Mouse (Mus musculus): ENCODE data around the gene Pnp. TPM values are rescaled to one million over a fixed set of nuclear protein-coding genes. Genes with fewer than 3 reads are reported as not detected.
A peak's percentile ranks its signal among the peaks of the same experiment; 100 is the strongest.

The Pnp gene
- polyA plus RNA-seq, 1 experiment = 25.1 TPM

- WGBS = under 1% methylated on average over 57 of the region's 57 CpGs
- DNase-seq = peak; percentile 95 to 97
Measured at GRCm38 (mm10) chr14:50924281-50925064, 6.4 kb upstream of the Pnp start, which contains the start of the genes Osgep and Apex1. TSS of gene Osgep (minus strand) at chr14:50924893. TSS of gene Apex1 (plus strand) at chr14:50924968.

GRCm38 (mm10) chr14:50925111-50925920 is 5.6 kb upstream of the Pnp start:
- WGBS = under 1% methylated on average over 38 of the region's 38 CpGs
- no peaks in the 10 kb centered on the region for H3K4me1 ChIP-seq (ENCODE audit: control insufficient read depth, insufficient read depth, low read length)
- H3K4me3 ChIP-seq (replicated peaks; ENCODE audit: insufficient read depth, low read depth, low read length) = peak overlapping the region; percentile 85
- DNase-seq = peak in 1 of 2 experiments; percentile 32
- TF ChIP-seq POLR2A (IDR thresholded peaks at IDR 0.05; ENCODE audit: borderline replicate concordance, insufficient read depth, low read length) (no peak), CTCF (IDR thresholded peaks at IDR 0.05; ENCODE audit: borderline replicate concordance, insufficient read depth, low read depth, low read length) (no peak)
- H3K27me3 ChIP-seq (ENCODE audit: control insufficient read depth, insufficient read depth, low read length) = no peaks in the 10 kb centered on the region
- no peak overlapping the region for H3K27ac ChIP-seq (ENCODE audit: insufficient read depth, low read length)

More at GRCm38 (mm10) chr14:50924281-50925064, 6.4 kb upstream of the Pnp start, which contains the start of the genes Osgep and Apex1:
- H3K4me3 ChIP-seq (replicated peaks; ENCODE audit: insufficient read depth, low read depth, low read length) = peak within 1 kb of the TSS; percentile 85
- H3K27ac ChIP-seq (ENCODE audit: insufficient read depth, low read length) = peak within 1 kb of the TSS; percentile 37; the same call in 1 of the 2 replicates
- no peaks in the 10 kb centered on the region for H3K4me1 ChIP-seq (ENCODE audit: control insufficient read depth, insufficient read depth, low read length)
- H3K27me3 ChIP-seq (ENCODE audit: control insufficient read depth, insufficient read depth, low read length) = no peaks in the 10 kb centered on the region
- no peak for TF ChIP-seq CTCF (IDR thresholded peaks at IDR 0.05; ENCODE audit: borderline replicate concordance, insufficient read depth, low read depth, low read length)
- no peak; the same call in 1 of the 2 replicates for TF ChIP-seq POLR2A (IDR thresholded peaks at IDR 0.05; ENCODE audit: borderline replicate concordance, insufficient read depth, low read length)

- no peaks in the 10 kb centered on the region for H3K27me3 ChIP-seq (ENCODE audit: control insufficient read depth, insufficient read depth, low read length)
- no peaks in the 10 kb centered on the region for H3K4me1 ChIP-seq (ENCODE audit: control insufficient read depth, insufficient read depth, low read length)
- DNase-seq = no peak
- WGBS = 65% methylated on average over 3 of the region's 3 CpGs
- no peak overlapping the region for H3K27ac ChIP-seq (ENCODE audit: insufficient read depth, low read length)
- no peak for TF ChIP-seq CTCF (IDR thresholded peaks at IDR 0.05; ENCODE audit: borderline replicate concordance, insufficient read depth, low read depth, low read length)
- TF ChIP-seq POLR2A (IDR thresholded peaks at IDR 0.05; ENCODE audit: borderline replicate concordance, insufficient read depth, low read length) = no peak
- no peak overlapping the region for H3K4me3 ChIP-seq (replicated peaks; ENCODE audit: insufficient read depth, low read depth, low read length)
Measured at GRCm38 (mm10) chr14:50927366-50927765, 3.5 kb upstream of the Pnp start.

- Histone ChIP-seq H3K27ac (ENCODE audit: insufficient read depth, low read length) (peak overlapping the region; percentile 69; the same call in 1 of the 2 replicates), H3K4me1 (ENCODE audit: control insufficient read depth, insufficient read depth, low read length) (no peaks in the 10 kb centered on the region), H3K27me3 (ENCODE audit: control insufficient read depth, insufficient read depth, low read length) (no peaks in the 10 kb centered on the region), H3K4me3 (replicated peaks; ENCODE audit: insufficient read depth, low read depth, low read length) (peak overlapping the region; percentile 82)
- WGBS = 7% methylated on average over 10 of the region's 10 CpGs
- no peak for DNase-seq
- no peak for TF ChIP-seq POLR2A (IDR thresholded peaks at IDR 0.05; ENCODE audit: borderline replicate concordance, insufficient read depth, low read length)
- TF ChIP-seq CTCF (IDR thresholded peaks at IDR 0.05; ENCODE audit: borderline replicate concordance, insufficient read depth, low read depth, low read length) = no peak
Measured at GRCm38 (mm10) chr14:50929951-50930350, 931 bp upstream of the Pnp start.

- DNase-seq = no peak
Measured at GRCm38 (mm10) chr14:50930377-50930753, 517 bp upstream of the Pnp start.

GRCm38 (mm10) chr14:50931493-50932020 is 675 bp downstream of the Pnp start:
- H3K27ac ChIP-seq (ENCODE audit: insufficient read depth, low read length) = peak overlapping the region; percentile 11; the same call in 1 of the 2 replicates
- peak overlapping the region; percentile 77 for H3K4me3 ChIP-seq (replicated peaks; ENCODE audit: insufficient read depth, low read depth, low read length)
- H3K27me3 ChIP-seq (ENCODE audit: control insufficient read depth, insufficient read depth, low read length) = no peaks in the 10 kb centered on the region
- 7% methylated on average over 12 of the region's 12 CpGs for WGBS
- TF ChIP-seq POLR2A (IDR thresholded peaks at IDR 0.05; ENCODE audit: borderline replicate concordance, insufficient read depth, low read length) (no peak), CTCF (IDR thresholded peaks at IDR 0.05; ENCODE audit: borderline replicate concordance, insufficient read depth, low read depth, low read length) (no peak)
- H3K4me1 ChIP-seq (ENCODE audit: control insufficient read depth, insufficient read depth, low read length) = no peaks in the 10 kb centered on the region
- DNase-seq = peak in 1 of 2 experiments; percentile 14

More at GRCm38 (mm10) chr14:50930377-50930753, 517 bp upstream of the Pnp start:
- TF ChIP-seq CTCF (IDR thresholded peaks at IDR 0.05; ENCODE audit: borderline replicate concordance, insufficient read depth, low read depth, low read length) = no peak
- TF ChIP-seq POLR2A (IDR thresholded peaks at IDR 0.05; ENCODE audit: borderline replicate concordance, insufficient read depth, low read length) = no peak
- no peaks in the 10 kb centered on the region for H3K4me1 ChIP-seq (ENCODE audit: control insufficient read depth, insufficient read depth, low read length)
- H3K27me3 ChIP-seq (ENCODE audit: control insufficient read depth, insufficient read depth, low read length) = no peaks in the 10 kb centered on the region
- H3K27ac ChIP-seq (ENCODE audit: insufficient read depth, low read length) = peak overlapping the region; percentile 69
- under 1% methylated on average over 38 of the region's 38 CpGs for WGBS
- H3K4me3 ChIP-seq (replicated peaks; ENCODE audit: insufficient read depth, low read depth, low read length) = peak overlapping the region; percentile 82

GRCm38 (mm10) chr14:50936649-50937048 is 5.8 kb downstream of the Pnp start:
- 55% methylated on average over 1 of the region's 1 CpGs for WGBS
- no peak for DNase-seq
- Histone ChIP-seq H3K27ac (ENCODE audit: insufficient read depth, low read length) (no peak overlapping the region), H3K4me3 (replicated peaks; ENCODE audit: insufficient read depth, low read depth, low read length) (no peak overlapping the region), H3K27me3 (ENCODE audit: control insufficient read depth, insufficient read depth, low read length) (no peaks in the 10 kb centered on the region), H3K4me1 (ENCODE audit: control insufficient read depth, insufficient read depth, low read length) (no peaks in the 10 kb centered on the region)
- TF ChIP-seq POLR2A (IDR thresholded peaks at IDR 0.05; ENCODE audit: borderline replicate concordance, insufficient read depth, low read length) (no peak), CTCF (IDR thresholded peaks at IDR 0.05; ENCODE audit: borderline replicate concordance, insufficient read depth, low read depth, low read length) (no peak)
